Mouse (Mus musculus): Measurements from ENCODE around the gene Gtpbp4.
"Not testable (repeated sequence)": the region's sequence is repeated elsewhere in the genome, so short reads cannot be mapped to it uniquely, and the experiment has no call there.

Gene Gtpbp4

GRCm38 (mm10) chr13:8995990-8996786, at the start of gene Gtpbp4:
Gene Gtpbp4, minus strand, starts transcription at chr13:8996083.
- in situ Hi-C loops (cut with MseI, MboI) = no loop called here

GRCm38 (mm10) chr13:9044731-9045130, 48.8 kb upstream of the Gtpbp4 start:
- in situ Hi-C loops (cut with MseI, MboI) = no loop called here

- in situ Hi-C loops (cut with MseI, MboI) = no loop called here
Observed at GRCm38 (mm10) chr13:9043289-9044049, 47.6 kb upstream of the Gtpbp4 start.

- in situ Hi-C loops (cut with MseI, MboI) = no loop called here
Observed at GRCm38 (mm10) chr13:9040626-9041025, 44.7 kb upstream of the Gtpbp4 start.

DNA sequence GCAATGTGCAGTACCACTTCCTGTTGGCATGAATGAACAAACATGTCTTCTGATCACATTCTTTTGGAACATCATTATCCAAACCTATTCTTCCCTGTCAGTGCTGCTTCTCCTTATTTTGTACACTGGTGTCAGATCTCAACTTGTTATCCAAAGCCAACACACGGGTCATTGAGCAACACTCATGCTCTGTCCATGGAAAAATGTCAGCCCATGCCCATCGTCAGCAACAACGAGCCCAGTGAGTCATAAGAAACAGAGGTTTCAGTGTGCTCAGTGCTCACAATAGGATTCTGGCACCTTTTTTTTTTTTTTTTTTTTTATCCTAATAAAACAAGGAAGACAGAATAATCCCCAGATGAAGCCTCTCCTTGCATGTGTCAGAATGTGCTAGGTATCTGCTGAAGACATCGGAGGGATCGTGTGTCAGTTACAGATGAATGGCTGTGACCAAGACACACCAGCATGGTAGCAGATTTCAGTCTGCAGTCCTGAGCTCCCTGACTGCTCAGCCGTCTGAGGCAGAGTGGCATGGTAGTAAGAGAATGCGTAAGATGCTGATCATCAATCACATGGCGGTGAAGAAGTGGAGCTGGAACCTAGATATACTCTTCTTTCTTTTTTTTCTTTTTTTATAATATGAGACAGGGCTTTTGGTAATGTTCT, 36.2 kb upstream of the Gtpbp4 start:
- in situ Hi-C loops (cut with MseI, MboI) = no loop called here

- in situ Hi-C loops (cut with MseI, MboI) = no loop called here
Observed at GRCm38 (mm10) chr13:9030364-9030763, 34.5 kb upstream of the Gtpbp4 start.

DNA sequence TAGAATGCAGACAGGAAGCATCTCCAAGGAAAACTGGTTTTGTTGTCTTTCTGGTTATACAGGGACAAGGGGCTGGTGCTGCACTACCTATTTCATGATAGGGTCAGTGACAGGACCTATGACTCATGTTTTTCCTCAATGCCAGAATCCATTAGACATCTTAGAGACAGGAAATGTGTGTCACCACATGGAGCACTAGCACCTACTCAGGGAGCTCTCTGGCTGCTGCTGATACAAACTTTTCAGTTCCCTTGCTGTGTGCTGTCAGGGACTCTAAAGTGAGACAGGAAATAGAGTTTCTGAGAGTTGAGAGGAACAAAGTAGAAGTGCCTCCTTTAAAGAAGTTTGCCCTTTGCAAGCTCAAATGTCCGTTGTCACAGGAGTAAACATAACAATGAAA, 31.4 kb upstream of the Gtpbp4 start:
- in situ Hi-C loops (cut with MseI, MboI) = no loop called here

DNA sequence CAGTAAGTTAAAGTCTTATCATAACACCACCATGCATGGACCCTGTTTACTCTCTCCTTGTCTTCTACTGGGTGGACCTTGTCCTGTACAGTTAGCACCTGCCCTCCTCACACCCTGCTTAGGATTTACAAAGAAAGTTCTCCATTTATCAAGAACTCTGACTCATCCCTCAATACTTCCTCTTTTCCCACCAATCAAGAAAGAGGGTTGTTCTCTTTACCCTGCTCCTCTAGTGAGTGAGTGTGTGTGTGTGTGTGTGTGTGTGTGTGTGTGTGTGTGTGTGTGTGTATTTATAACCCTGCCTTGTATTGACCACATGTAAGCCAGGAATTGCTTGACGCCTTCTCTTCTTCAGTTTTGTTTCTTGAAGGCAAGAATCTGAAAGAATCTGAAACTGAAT, 26.7 kb upstream of the Gtpbp4 start:
- in situ Hi-C loops (cut with MseI, MboI) = no loop called here

DNA sequence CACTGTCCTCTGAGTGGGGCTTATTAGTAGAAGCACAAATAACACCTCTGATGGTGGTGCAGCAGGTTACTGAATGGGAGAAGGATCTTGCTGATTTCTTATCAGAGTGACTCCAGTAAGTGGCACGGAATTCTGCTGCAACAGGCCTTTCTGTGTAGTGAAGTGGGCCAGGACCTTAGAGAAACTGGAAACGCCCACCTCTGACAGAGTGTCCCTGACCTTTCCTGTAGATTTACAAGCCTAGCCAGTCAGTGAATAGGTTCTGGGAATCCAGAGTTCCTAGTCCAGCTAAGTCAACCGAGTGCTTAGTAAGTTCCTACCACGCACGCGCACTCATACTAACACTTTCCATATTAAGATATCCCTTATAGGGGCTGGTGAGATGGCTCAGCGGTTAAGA, 25.7 kb upstream of the Gtpbp4 start:
- in situ Hi-C loops (cut with MseI, MboI) = no loop called here

GRCm38 (mm10) chr13:9019713-9020112, 23.8 kb upstream of the Gtpbp4 start:
- in situ Hi-C loops (cut with MseI, MboI) = no loop called here

DNA sequence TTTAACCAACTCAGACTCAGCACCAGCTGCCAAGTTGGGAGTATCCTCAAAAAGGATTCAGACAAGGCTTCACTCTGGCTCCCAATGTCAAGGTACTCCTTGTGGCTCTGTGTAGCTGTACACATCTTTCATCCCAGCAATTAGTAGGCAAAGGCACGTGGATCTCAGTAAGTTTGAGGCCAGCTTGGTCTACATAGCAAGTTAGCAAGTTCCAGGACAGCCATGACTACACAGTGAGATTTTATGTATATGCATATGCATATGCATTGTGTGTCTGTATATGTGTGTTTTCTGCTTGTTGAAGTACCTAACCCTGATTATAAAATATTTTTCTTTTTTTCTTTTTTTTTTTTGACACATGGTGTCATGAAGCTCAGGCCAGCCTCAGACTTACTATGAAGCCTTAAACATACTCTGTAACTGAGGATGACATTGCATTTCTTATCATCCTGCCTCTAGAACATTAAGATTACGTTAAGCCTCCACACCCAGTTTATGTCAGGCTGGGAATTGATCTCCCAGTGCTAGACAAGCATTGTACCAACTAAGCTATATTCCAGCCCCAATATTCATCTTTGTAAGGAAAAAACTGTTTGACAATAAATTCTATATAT, 23.2 kb upstream of the Gtpbp4 start:
- in situ Hi-C loops (cut with MseI, MboI) = no loop called here

DNA sequence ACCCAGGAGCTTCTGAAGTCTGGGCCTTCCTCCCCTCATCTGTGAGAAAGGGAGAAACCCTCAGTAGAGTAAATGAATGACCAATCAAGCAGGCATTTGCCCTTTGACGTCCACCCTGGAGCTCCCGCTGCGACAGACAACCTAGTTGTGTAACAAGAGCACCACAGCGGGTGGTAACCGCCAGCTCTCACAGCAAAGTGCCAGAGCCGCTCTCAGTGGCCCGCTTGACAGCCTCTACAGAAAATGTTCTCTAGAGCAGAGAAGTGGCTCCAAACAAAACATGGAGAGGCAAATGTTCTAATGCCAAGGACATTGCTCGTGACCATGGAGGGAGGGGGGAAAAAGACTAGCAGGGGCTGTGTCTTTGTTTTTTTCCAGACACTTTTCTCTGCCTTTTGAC, 21.3 kb upstream of the Gtpbp4 start:
- in situ Hi-C loops (cut with MseI, MboI) = no loop called here

- in situ Hi-C loops (cut with MseI, MboI) = no loop called here
Observed at GRCm38 (mm10) chr13:9014431-9014830, 18.5 kb upstream of the Gtpbp4 start.

DNA sequence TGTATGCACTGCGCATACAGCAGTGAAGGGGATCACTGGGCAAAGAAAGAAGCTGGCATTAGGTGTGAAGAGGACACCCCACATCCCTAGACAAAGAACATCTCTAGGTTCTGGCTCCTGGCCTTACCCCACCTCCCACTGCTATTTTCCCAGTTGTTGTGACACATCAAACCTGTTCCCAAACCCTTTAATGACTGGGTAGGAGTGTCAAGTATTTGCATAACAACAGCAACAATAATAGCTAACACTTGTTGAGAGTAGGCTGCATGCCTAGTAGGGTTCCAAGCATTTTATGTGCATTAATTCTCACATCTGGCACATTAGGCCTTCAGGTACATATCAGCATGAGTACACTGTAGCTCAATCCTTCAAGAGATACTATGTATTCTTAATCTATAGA, 17.6 kb upstream of the Gtpbp4 start:
- in situ Hi-C loops (cut with MseI, MboI) = no loop called here

DNA sequence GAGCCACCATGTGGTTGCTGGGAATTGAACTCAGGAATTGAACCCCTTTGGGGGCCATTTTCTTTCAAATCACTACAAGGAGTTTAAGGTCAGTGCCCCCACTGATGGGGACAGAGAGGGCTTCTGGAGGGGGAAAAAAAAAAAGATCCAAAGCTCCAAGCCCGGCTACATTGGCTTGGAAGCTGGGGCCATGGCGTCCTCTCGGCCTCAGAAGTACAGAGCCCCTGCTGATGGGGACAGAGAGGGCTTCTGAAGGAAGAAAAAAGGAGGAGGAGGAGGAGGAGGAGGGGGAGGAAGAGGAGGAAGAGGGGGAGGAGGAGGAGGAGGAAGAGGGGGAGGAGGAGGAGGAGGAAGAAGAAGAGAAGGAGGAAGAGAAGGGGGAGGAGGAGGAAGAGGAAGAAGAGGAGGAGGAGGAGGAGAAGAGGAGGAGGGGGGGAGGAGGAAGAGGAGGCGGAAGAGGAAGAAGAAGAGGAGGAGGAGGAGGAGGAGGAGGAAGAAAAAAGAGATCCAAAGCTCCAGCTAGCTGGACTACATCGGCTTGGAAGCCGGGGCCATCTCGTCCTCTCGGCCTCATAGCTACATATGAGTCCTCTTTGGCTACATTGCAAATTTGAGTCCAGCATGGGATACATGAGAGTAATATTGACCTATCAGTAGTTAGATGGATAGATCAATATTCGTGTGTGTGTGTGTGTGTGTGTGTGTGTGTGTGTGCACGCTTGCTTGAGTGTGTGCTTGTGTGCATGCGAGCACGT, 15.9 kb upstream of the Gtpbp4 start:
- in situ Hi-C loops (cut with MseI, MboI) = no loop called here

DNA sequence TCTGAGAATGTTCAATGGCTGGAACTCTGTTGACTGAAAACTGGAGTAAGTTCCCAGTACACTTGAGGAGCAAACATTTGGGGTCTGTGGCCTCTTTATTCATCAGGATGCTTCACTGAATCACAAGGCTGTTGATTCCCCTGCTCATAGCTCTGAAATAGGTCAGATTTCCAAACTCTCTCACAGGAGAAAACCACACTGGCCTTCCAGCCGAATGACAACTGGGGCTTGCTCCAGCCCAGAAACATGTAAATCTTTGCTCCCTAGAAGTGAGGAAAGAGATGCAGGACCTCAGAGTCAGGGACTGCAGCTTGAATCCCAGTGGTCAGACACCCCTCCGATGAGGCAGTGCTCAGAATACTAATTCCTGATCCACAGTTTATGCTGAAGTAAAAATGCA, 7.4 kb upstream of the Gtpbp4 start:
- in situ Hi-C loops (cut with MseI, MboI) = no loop called here

GRCm38 (mm10) chr13:8999464-8999863, 3.6 kb upstream of the Gtpbp4 start:
- in situ Hi-C loops (cut with MseI, MboI) = no loop called here

DNA sequence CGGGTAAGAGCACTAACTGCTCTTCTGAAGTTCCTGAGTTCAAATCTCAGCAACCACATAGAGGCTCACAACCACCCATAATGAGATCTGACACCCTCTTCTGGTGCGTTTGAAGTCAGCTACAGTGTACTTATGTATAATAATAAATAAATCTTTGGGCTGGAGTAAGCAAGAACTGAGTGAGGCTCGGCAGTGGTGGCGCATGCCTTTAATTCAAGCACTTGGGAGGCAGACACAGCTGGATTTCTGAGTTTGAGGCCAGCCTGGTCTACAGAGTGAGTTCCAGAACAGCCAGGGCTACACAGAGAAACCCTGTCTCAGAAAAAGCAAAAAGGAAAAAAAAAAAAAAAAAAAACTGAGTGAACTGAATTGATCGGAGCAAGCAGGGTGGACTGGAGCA, 1.3 kb upstream of the Gtpbp4 start:
- in situ Hi-C loops (cut with MseI, MboI) = not testable (repeated sequence)

DNA sequence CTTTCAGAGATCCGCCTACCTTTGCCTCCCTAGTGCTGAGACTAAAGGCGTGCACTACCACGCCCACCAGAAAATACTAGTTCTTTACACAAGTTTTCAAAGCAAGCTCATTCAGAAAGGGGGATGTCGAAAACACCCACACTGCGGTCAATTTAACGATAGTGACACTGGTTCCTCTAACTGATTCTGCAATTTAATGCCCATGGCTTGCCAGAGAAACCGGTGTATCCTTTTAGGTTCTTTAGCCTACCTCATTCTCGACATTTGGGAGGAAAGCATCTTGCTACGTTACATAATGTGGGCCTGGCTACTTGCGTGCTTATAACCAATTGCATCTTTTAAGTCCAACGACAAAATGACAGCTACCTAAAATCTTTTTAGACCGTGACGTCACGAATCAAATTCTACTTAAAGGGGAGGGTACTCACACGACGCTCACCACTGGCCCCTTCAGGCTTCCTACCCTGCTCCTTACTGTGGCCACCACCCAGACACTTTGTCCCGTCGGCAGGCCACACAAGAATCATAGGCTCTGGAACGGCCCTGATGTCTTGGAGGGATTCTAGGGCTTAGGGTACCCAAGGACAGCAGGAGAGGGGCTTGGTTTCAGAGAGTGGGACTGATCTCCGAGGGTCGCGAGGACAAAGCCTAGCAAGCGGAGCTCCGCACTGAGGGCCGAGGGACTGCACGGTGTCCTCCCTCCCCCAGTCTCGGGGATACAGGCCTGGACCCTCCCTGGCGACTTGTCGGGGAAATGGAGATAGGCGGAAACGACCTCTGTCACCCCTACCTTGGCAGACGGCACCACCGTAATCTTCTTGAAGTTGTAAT, 509 bp downstream of the Gtpbp4 start:
- in situ Hi-C loops (cut with MseI, MboI) = no loop called here

DNA sequence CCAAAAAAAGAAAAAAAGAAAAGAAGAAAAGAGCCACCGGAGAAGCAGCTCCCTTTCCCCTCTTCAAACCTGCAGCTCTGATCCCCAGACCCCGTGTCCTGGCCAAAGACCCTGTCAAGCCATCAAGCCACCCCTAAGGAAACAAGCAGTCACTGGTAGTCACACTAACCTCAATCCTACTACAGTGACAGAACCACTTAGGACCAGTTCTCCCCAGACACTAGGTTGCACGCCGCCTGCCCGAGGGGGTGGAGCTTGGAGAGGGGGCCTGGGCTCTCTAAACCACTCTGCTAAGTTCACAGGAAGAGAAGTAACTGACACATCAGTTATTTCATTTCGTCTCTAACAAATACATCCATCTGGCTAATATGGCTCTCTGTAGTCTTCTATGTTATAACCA, 3.7 kb downstream of the Gtpbp4 start:
- in situ Hi-C loops (cut with MseI, MboI) = no loop called here

- in situ Hi-C loops (cut with MseI, MboI) = no loop called here
Observed at GRCm38 (mm10) chr13:8972972-8973371, 22.9 kb downstream of the Gtpbp4 start.
